Mouse (Mus musculus) mature B cell (primary cell): ENCODE data around the gene Usp48.

Experiments used
- in situ Hi-C: fragments of 300-500 bp; cut with MboI; formaldehyde crosslinking; loops from 2 replicates; pipeline ENCODE4 v1.14.3; 2019

The Usp48 gene

DNA sequence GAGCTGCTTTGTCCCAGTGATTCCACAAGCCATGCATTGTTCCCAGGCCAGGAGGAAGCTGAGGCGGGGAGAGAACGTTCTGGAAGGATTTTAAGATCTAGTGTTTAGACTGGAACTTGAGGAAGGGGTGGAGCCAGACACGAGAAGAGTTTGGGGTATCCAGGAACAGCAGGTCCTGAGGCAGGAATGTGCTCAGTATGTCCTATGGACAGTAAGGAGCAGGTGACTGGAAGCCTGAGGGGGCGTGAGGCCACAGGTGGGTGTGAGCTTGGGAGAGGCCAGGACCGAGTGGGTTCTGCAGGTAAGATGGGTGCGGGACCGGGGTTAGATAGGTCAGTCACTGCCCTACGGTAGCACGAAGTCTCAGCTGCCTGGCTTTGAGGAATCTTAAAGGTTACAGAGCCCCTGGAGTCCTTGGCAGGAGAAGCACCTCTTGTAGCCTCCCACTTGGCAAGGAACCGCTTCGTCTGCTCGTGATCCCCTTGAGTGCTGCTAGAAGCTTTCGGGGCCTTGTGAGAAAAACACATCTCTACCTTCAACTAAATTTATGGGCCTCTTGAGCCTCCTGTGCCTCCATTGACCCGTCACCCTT lies 93.8 kb downstream of the Usp48 start:
- in situ Hi-C loops: no loop called here

DNA sequence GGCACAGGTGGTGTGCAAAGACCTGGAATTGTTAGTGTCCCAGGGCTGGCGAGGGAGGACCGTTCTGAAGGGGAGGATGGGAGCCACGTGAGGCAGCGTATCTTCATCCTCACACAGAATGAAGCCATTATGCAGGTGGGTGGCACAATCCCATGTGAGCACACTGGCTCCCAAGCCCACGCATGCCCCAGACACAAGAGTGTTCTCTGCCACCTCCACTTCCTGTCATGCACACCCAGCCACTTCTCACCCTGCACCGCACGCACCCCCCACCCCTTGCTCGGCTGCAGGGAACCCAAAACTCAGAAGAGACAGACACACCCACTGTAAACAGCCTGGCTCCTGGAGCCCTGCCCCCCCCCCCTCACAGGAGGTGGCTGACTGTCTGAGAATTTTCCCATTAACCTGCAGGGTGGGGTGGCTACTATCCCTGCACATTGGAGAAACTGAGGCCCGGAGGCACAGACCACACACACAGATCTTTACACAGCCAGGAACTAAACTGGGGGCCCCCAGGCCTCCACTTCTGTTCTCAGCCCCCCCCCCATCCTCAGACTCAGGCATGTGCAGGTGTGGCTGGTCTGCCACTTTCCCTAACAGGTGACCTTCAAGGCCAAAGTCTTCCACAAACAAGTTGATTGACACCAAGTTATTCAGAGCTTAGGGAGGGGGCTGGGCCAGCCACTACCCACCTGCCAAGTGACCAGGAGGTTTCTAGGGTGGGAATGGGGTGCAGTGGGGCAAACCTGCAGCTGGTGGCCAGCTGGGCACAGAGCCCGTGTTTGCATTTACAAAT lies 98.8 kb downstream of the Usp48 start:
- in situ Hi-C loops: no loop called here

DNA sequence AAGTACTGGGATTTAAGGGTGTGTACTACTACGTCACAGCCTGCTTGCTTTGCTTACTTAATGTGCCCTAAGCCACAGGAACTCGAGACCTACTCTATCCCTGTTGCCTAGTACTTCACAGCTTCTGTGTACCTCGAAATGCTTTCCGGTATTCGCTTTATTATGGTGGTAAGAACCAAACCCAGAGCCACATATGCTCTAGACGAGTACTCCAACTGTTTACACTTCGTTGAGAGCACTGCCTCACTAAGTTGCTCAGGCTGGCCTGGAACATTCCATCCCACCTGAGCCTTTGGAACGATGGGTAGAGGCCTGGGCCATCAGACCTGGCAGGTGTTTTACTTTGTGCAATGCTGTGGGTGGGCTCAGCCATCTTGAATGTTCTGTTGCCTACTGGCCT lies 101.7 kb downstream of the Usp48 start:
- in situ Hi-C loops: no loop called here

DNA sequence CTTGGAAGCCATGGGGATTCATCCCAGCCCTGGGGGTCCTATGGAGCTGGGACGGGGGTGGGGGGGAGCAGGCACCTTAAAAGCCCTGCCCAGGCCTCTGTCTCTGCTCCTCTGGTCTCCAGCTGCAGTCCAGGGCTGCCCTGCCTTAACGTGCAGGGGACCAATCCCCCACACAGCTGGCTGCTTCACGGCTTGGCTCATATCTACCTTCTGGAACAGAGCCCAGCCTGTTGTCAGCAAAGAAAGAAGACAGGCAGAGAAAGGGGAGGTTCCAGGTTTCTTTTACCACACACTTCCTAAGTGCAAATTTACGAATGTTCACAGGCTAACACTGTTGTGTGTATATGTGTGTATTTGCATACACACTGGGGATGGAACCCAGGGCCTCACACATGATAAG lies 102.3 kb downstream of the Usp48 start:
- in situ Hi-C loops: no loop called here

DNA sequence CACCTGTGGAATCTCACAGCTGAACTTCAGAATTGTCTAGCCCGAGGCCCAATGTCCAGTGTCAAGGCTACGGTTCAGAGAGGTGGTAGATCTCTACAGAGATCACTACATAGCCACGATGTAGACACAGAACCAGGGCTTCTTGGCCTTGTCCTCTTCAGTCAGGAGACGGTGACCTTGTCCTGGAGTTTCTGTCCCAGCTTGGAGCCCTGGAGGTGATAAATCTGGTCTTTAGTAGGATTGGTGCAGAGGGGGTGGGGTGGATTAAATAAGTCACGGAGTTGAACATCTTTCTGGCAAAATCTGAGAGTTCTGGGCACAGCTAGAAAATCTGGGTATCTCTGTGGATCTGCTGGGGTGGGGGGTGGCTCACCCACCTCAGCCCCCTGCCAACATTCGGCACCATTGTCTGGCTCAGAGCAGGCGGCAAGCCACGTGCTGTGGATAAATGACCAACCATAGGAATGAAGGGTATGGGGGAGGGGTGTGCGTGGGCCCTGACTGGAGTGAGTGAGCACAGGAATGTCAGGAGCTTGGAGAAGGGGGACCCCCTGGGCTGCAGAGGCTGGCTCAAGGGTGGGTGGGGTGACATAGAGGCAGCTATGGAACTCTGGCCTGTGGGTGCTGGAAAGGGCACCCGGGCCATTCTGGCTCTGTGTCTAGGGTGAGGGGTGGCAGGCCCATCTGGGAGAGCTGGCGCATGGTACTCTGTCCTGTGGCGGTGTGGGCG lies 103.8 kb downstream of the Usp48 start:
- in situ Hi-C loops: no loop called here

DNA sequence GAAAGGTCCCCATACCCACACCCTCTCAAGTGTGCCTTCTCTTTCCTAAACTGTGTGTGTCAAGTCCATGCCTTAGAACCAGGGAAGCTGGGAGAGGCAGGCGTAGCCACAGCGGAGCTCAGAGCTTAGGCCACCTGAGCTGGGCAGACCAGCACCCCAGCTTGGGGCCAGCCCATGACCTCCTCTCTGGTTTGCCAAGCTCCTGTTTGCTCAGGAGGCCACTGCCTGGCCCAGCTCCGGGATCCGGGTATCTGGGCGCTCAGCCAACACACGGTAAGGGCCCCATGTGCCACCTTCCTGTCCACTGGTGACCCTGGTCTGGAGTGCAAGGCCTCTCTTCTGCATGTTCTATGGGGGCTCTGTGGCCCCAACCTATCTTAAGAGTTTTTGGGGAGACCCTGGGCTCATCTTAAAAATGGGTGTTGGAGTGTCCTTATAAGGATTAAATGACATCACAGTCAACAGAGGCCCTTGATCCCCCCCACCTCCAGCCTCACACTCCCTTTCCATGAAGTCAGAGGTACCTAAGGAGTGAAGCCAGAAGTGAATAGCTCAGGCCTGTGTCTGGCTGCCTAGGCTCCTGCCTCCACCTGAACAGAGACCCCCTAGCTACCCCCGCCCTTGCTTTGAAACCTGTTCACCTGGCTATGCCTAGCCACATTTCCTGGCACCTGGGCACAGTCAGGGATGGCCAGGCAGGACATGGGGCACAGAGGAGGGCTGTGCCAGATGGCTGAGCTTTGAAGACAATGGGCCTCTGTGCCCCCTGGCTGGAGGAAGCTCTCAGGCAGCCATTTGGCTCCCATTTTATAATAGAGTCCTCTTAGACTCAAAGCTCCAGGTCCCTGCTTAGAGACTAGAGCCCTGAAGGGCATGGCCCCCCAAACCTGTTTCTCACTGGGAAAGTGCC lies 104.8 kb downstream of the Usp48 start:
- in situ Hi-C loops: no loop called here

DNA sequence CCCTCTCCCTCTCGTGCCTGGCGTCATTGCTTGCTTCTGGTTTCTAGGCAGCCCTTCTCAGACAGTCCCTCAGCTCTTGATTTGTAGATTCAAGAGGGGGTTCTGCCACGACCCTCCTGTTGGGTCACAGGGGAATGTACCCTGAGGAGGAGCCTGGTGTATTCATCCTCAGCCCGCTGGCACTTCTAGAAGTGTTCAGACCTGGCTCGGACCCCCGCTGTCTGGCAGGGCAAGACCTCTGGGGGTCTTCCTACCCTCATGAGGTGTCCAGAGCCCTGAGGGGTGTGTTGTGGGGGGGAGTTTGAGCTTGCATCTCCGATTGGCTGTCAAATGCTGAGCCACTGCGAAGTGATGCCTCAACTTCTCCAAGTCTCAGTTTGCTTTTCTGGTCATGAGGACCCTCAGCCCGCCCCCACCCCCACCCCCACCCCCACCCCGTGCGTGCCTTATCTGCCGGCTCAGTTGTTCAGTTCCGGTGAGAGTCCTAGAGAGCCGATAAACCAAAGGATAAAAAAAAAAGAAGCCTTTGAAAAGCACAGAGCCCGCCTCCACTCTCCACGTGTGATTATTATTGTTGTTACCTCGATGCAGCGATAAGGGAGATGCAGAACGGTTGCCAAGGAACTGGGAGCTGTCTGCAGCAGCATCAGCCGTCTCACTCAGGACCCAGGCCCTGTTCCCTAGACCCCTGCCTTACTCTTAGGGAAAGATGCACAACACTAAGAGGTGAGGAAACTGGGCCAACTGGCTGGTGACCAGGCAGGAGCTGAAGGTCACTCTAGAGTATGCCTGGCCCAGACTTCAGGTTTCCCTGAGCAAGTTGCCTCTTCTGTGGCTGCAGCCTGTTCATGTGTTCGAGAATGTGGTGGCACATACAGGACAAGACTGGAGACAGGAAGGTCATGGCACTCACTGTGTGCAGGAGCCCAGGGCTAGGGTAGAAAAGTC lies 106.0 kb downstream of the Usp48 start:
- in situ Hi-C loops: no loop called here

DNA sequence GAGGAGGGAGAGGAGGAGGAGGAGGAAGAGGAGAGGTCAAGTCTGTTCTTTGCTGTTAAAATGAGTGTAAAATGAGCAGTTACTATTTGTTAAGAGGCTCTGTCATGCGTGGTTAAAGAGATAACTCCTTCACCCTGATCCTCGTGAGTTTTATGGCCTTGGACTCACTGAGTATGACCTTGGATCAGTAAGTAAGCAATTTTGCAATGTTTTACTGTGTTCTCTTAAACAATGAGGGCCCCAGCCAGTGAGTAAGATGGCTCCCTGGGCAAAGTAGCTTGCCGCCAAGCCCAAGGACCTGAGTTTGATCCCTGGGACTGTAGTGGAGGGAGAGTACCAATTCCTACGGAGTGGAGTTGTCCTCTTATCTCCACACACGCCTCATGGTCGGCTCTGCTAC lies 107.4 kb downstream of the Usp48 start:
- in situ Hi-C loops: no loop called here

DNA sequence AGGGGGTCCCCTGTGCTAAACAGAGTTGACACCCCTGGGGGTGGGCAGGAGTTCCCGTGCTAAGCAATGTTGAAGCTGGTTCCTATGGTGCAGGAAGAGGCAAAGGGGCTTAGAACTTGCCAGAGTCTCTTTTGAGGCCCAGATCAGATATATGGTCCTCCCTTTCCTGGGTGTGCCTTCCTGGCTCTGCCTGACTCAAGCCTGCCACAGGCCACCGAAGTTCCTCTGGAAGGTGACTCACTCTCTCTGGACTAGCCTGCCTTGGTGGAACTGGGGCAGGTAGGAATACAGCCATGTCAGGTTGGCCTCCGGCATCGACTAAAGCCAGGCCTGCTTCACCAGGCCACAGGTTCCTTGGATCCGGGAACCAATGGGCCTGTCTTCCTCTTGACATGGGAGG lies 109.5 kb downstream of the Usp48 start:
- in situ Hi-C loops: no loop called here

DNA sequence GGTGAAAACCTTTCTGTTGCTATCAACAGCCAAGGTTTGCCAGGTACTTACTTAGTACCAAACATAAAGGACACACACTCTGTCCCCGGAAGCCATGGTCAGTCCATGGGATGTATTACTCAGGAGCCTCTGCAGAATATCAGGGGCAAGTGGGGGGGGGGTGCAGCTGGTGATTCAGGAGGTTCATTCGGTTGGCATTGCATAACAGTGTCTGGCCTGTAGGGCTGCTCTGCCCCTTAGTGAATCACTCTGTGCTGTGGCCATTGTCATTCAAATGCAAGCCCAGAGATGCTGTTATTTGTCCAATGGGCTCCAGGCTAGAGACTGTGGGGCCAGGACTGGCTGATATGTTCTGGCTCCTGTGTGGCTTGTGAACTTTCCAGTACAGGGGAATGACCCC lies 111.0 kb downstream of the Usp48 start:
- in situ Hi-C loops: no loop called here

DNA sequence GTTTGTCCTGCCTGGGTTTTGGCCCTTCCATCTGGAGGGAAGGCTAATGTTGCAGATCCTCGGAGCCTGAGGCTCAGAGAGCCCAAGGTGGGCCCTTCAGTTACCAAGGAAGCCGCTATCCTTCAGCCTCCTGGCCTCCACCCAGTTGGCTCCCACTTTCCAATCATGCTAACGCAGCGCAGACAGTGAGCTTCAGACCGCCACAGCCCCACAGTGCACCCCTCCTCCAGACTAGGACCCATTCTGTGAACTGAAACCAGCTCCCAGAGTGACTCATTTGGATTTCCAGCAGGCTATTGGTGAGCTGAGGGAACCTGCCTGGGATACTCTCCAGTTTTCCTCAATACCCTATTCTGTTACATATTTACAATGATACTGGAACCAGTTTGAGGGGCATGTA lies 111.8 kb downstream of the Usp48 start:
- in situ Hi-C loops: no loop called here

DNA sequence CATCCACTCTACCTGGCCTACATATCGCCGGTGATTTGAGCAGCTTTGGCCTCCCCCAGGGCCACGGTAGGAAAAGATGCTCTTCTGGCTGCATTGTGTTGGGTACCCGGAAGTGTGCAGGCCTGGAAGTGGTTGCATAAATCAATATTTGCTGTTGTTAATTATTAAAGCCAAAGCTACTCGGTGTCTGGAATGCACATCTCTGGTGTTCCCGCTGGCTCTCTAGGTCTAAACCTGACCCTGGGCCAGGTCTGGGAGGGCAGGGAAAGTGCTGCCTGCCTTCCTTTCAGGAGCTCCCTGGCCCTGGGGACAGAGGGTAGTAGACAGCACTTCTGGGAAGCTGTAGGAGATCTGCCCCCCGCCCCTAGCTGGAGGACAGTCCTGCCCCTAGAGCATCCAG lies 113.0 kb downstream of the Usp48 start:
- in situ Hi-C loops: no loop called here

DNA sequence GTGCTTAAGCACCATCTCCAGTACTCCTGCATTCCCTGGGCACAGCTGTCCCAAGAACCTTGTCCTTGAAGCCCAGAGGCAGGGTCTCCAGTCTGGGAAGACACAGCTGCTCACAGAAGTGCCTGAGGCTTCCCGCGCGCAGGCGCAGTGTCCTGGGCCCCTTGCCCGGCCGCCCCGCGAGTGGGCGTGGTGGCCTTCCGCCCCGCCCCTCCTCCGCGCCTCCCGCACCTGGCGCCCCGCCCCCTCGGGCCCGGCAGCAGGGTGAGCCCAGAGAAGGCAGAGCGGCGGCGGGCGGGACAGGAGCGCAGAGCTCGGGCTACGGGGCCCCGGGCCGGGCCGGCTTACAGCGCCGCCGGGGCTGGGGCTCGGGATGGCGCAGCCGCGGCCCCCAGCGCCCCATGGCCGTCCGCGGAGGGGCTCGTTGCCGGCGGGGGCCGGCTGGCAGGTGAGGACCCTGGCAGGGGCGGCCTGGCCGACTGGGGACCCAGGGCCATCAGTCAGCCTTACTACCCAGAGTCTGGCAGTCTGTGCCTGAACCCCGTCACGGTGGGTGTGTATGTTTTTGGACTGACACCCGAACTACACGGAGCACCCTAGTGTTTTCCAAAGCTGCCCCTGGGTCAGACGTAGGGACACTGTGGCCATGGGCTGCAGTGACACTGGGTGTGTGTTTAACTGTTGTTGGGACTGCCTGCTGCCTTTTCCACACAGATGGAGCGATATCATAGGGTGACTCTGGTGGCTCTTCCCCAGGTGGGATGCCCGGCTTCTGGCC lies 113.8 kb downstream of the Usp48 start:
- in situ Hi-C loops: no loop called here
